Mouse (Mus musculus) erythroblast, embryonic 14.5 days (primary cell): ENCODE data around the gene Npl.

Experiments used
- GATA1 ChIP-seq: IDR thresholded peaks from 2 replicates; pipeline ENCODE4 v1.6.1; 2012; ENCODE audit warnings: low read length, inconsistent platforms, mixed read lengths
- TAL1 ChIP-seq: IDR thresholded peaks from 3 replicates; pipeline ENCODE4 v1.6.1; 2012; ENCODE audit warnings: low read length, inconsistent platforms, mixed read lengths

DNA sequence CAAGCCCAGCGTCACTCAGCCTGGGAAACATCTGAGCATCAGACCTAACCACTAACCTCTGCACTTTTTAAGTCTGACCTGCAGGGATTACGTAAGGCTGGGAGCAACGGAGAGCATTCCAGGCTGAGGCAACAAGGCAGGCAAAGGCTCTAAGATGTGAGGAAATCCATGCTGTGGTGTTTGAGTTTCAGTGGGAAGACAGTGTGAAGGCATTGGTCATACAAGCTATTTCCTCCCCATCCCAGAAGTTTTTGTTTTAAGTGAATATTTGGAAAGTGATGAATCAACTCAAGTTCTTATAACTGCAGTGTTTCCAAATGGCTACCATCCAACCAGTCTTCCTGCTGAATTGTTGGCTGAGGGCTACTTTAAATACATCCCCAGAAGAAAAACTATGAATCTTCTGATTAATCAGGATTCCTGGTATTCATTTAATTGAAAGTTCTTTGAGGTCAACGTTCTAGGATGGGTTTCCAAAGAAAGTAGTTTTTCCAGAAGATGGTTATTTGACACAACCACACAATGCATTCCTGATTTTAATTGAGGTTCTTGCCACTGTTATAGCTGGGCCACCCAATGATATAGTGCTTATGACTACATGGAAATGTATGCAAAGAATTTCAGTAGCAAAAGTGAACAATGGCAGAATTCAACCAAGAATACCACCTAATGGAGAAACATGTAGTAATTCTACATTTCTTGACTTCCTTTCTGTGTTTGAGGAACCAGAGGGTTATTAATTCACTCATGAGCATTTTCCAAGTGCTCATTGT lies 22.6 kb upstream of the Npl start:
- TF ChIP-seq GATA1 (no peak), TAL1 (no peak)
